9 mouse cellular contexts compared by ENCODE assay signal in the genomic region with DNA sequence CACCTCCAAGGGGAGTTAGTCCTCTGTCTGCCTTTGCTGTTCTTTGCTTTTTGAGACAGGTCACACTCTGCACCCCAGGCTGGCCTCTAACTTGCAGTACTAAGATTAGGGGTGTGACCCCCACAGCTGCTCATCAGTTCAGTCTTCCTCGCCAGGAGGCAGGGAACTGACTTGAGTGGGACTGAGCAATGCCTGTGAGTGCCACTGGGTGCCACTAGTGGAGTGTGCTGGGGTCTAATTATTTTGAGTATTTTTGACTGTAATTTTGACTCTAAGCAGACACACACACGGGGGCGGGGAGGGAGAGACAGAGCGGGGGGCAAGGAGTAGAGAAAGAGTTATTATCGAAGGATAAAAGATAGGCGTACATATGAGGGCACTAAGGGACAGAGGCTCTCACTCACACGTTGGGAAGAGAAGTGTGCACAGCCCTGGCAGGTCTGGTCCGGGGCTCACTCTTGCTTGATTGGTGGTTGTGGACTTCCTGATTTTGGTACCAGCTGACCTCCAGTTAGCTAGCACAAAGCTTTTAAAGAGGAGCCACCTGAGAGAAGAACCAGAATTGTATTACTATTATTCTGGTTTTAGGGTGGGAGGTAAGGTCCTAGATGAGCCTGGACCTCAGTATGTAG. TPM values are rescaled to one million over a fixed set of nuclear protein-coding genes. Genes with fewer than 3 reads are reported as not detected.
A peak's percentile ranks its signal among the peaks of the same experiment; 100 is the strongest.
DNase-seq lines count a peak whose midpoint lies in the region; ATAC-seq and TF ChIP-seq lines count a peak whose summit lies in the region.
"Had no signal": no experiment of that assay in that cellular context is flagged by ENCODE, and none has a peak within 500 bp of the region (broad histone marks: within the 10 kb centered on the region; RNA-seq: fewer than 3 reads in every experiment).

No protein-coding gene starts in this region.

- no peaks in the 10 kb centered on the region for H3K36me3 ChIP-seq in thymus, adult 2 months (ENCODE audit: control insufficient read depth, insufficient read depth, low read length)

- peak; percentile 34 for DNase-seq in kidney, postnatal 10 days
- DNase-seq in kidney, adult 8-10 months: no peak
- DNase-seq in brain, adult 2 months (ENCODE audit: low read depth, low spot score): peak; percentile 62
- no peak for DNase-seq in T-cell, adult 2 months (ENCODE audit: low spot score)
- DNase-seq in embryo, embryonic 10 days (ENCODE audit: low spot score): no peak
- DNase-seq in thymus, adult 2 months: no peak

- H3K27me3 ChIP-seq in thymus, adult 2 months (ENCODE audit: control insufficient read depth, insufficient read depth, low read length): no peaks in the 10 kb centered on the region

- no peak overlapping the region for H3K27ac ChIP-seq in thymus, adult 2 months (ENCODE audit: control insufficient read depth, insufficient read depth, low read length)

- TF ChIP-seq POLR2A in thymus, adult 2 months (IDR thresholded peaks at IDR 0.05; ENCODE audit: control insufficient read depth, extremely low read depth, insufficient read depth, low read length, poor library complexity): no peak

- ATAC-seq in granulocyte monocyte progenitor cell, adult 5-6 weeks (replicated peaks; ENCODE audit: poor library complexity, severe bottlenecking): peak; percentile 37; the same call in 1 of the 2 replicates
- peak; percentile 50 for ATAC-seq in megakaryocyte progenitor cell, adult 5-6 weeks (replicated peaks; ENCODE audit: poor library complexity)

- no peaks in the 10 kb centered on the region for H3K4me1 ChIP-seq in thymus, adult 2 months (replicated peaks; ENCODE audit: control insufficient read depth, insufficient read depth, low read length)
- H3K4me1 ChIP-seq: megakaryocyte, embryonic 14.5 days had no signal

- no peak overlapping the region for H3K4me3 ChIP-seq in thymus, adult 2 months (ENCODE audit: control insufficient read depth, insufficient read depth, low read length)
- H3K4me3 ChIP-seq: megakaryocyte, embryonic 14.5 days had no signal

- no peak for TF ChIP-seq CTCF in thymus, adult 2 months (IDR thresholded peaks at IDR 0.05; ENCODE audit: borderline replicate concordance, control insufficient read depth, extremely low read depth, insufficient read depth, low read length, poor library complexity)

- 55% methylated on average over 8 of the region's 8 CpGs for WGBS in thymus, adult 2 months

RNA-seq across cellular contexts. Expression of a gene that starts 46.4 kb away (rescaled TPM):
- total RNA-seq in granulocyte monocyte progenitor cell, adult 5-6 weeks (2014; fragmentation: Nextera tagmentation): 96.1 and 126 TPM in 2 replicates
- total RNA-seq in granulocyte monocyte progenitor cell, adult 5-6 weeks (2017): 66.5 and 74.4 TPM in 2 replicates
- 123 and 134 TPM in 2 replicates for total RNA-seq in megakaryocyte progenitor cell, adult 5-6 weeks (2015)
- 69.4 and 82.0 TPM in 2 replicates for total RNA-seq in megakaryocyte progenitor cell, adult 5-6 weeks (2017)
- 45.5 and 52.5 TPM in 2 replicates for polyA plus RNA-seq in thymus, adult 2 months (2012; rRNA removed)

Comparison
In these comparisons a context has a peak if more than half of its experiments do, and no peak if none do; other contexts are left out.
1. DNase-seq: peak in kidney, postnatal 10 days (single experiment) and brain, adult 2 months (single experiment); none in kidney, adult 8-10 months (0 of 2), T-cell, adult 2 months (single experiment), embryo, embryonic 10 days (single experiment) and thymus, adult 2 months (single experiment).